Mouse (Mus musculus): ENCODE measurements around the gene Fignl2. TPM values are rescaled to one million over a fixed set of nuclear protein-coding genes. Genes with fewer than 3 reads are reported as not detected.

Gene Fignl2
- polyA plus RNA-seq, 1 experiment from 2014 or later: 1.7 TPM

DNA sequence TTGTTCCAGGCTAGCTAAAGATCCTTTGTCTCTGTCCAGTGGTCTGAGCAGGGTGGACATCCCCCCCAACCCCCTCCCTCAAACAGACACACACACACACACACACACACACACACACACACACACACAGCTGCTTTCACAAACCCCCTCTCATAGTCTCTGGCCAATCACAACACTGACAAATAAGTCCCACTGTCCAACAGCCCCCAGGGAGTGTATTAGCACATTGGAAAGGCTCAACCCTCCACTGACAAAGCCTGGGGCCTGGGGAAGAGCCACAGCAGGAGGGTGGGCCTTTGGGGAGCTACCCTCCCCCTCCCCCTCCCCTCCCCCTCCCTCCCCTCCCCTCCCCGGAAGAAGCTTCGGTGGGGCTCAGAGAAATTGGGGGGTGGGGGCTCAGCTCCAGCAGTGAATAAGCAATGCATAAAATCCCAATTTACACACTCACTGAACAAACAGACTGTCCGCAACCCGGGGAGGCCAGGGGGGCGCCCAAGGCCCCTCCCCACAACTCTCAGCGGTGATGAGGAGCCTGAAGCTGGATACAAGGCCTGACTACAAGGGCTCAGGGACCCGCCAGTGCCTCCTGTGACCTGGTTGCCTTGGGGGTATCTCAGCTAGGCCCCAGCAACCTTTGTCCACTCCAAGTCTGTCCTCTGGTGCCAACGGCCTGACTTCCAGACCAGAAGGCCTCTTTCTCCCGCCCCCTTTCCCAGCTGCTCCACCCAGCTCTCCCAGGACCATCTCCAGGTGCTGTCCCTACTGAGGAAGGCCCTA, 11.3 kb downstream of the Fignl2 start:
- peak; percentile 66 for ATAC-seq (ENCODE audit: insufficient read depth, low FRiP score, low TSS enrichment)
- Histone ChIP-seq H3K4me3 (ENCODE audit: low read depth, low read length) (no peak overlapping the region), H3K4me1 (ENCODE audit: control insufficient read depth, insufficient read depth, low read length) (peaks cover 77% of the 10 kb centered on the region), H3K9ac (ENCODE audit: low read length) (peak overlapping the region; percentile 38), H3K36me3 (ENCODE audit: control insufficient read depth, insufficient read depth, low read length) (no peaks in the 10 kb centered on the region), H3K4me2 (ENCODE audit: low read depth) (peak overlapping the region; percentile 20), H3K27ac (ENCODE audit: low read depth, low read length) (peak overlapping the region; percentile 85), H3K27me3 (ENCODE audit: control insufficient read depth, insufficient read depth, low read length) (no peaks in the 10 kb centered on the region), H3K9me3 (ENCODE audit: control insufficient read depth, low read length) (no peaks in the 10 kb centered on the region)
- WGBS: 12% methylated on average over 7 of the region's 9 CpGs
- DNase-seq (ENCODE audit: low spot score): peak; percentile 60

GRCm38 (mm10) chr15:101066364-101066847, 12.0 kb downstream of the Fignl2 start:
- no peak overlapping the region for H3K4me2 ChIP-seq (ENCODE audit: low read depth)
- 4% methylated on average over 6 of the region's 6 CpGs for WGBS
- H3K9ac ChIP-seq (ENCODE audit: low read length): peak overlapping the region; percentile 35; the same call in 1 of the 2 replicates
- peak overlapping the region; percentile 85 for H3K27ac ChIP-seq (ENCODE audit: low read depth, low read length)
- no peaks in the 10 kb centered on the region for H3K9me3 ChIP-seq (ENCODE audit: control insufficient read depth, low read length)
- no peak overlapping the region for H3K4me3 ChIP-seq (ENCODE audit: low read depth, low read length)
- H3K36me3 ChIP-seq (ENCODE audit: control insufficient read depth, insufficient read depth, low read length): no peaks in the 10 kb centered on the region
- peaks cover 71% of the 10 kb centered on the region for H3K4me1 ChIP-seq (ENCODE audit: control insufficient read depth, insufficient read depth, low read length)
- ATAC-seq (ENCODE audit: insufficient read depth, low FRiP score, low TSS enrichment) (peak; percentile 74), DNase-seq (ENCODE audit: low spot score) (peak; percentile 71)
- H3K27me3 ChIP-seq (ENCODE audit: control insufficient read depth, insufficient read depth, low read length): no peaks in the 10 kb centered on the region

DNA sequence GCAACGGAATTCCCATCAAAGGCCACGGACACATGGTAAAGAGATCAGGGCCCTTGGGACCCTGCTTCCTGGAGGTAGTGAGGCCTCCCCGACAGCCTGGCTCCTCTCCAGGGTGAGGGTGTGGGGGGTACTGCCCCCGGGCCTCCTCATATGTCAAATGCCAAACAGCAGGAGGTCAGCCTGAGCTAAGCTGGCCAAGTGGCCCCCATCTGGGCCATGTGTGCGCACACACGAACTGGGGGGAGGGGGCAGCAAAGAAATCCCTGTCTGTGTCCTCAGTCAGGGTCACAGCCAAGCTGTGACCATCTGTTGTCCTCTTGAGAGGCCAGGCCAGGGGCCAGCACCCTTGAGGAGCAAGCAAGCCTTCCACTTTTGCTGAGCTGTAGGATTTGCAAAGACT, 13.3 kb downstream of the Fignl2 start:
- Histone ChIP-seq H3K4me1 (ENCODE audit: control insufficient read depth, insufficient read depth, low read length) (peaks cover 63% of the 10 kb centered on the region), H3K36me3 (ENCODE audit: control insufficient read depth, insufficient read depth, low read length) (no peaks in the 10 kb centered on the region), H3K4me3 (ENCODE audit: low read depth, low read length) (no peak overlapping the region), H3K27me3 (ENCODE audit: control insufficient read depth, insufficient read depth, low read length) (no peaks in the 10 kb centered on the region), H3K9ac (ENCODE audit: low read length) (0 out of 2 replicates have a peak overlapping the region, but pooled peaks have one; percentile 0), H3K27ac (ENCODE audit: low read depth, low read length) (peak overlapping the region; percentile 65), H3K9me3 (ENCODE audit: control insufficient read depth, low read length) (no peaks in the 10 kb centered on the region), H3K4me2 (ENCODE audit: low read depth) (peak overlapping the region; percentile 16)
- 7% methylated on average over 6 of the region's 6 CpGs for WGBS
- ATAC-seq (ENCODE audit: insufficient read depth, low FRiP score, low TSS enrichment): no peak
- peak; percentile 31 for DNase-seq (ENCODE audit: low spot score)

GRCm38 (mm10) chr15:101060280-101060852, 18.0 kb downstream of the Fignl2 start:
- no peak overlapping the region for H3K4me2 ChIP-seq (ENCODE audit: low read depth)
- DNase-seq (ENCODE audit: low spot score): no peak
- H3K4me3 ChIP-seq (ENCODE audit: low read depth, low read length): no peak overlapping the region
- peaks cover 23% of the 10 kb centered on the region for H3K4me1 ChIP-seq (ENCODE audit: control insufficient read depth, insufficient read depth, low read length)
- H3K27me3 ChIP-seq (ENCODE audit: control insufficient read depth, insufficient read depth, low read length): no peaks in the 10 kb centered on the region
- H3K9me3 ChIP-seq (ENCODE audit: control insufficient read depth, low read length): no peaks in the 10 kb centered on the region
- no peak for ATAC-seq (ENCODE audit: insufficient read depth, low FRiP score, low TSS enrichment)
- no peaks in the 10 kb centered on the region for H3K36me3 ChIP-seq (ENCODE audit: control insufficient read depth, insufficient read depth, low read length)
- WGBS: 49% methylated on average over 11 of the region's 11 CpGs
- peak overlapping the region; percentile 64; the same call in 1 of the 2 replicates for H3K27ac ChIP-seq (ENCODE audit: low read depth, low read length)
- peak overlapping the region; percentile 41 for H3K9ac ChIP-seq (ENCODE audit: low read length)

DNA sequence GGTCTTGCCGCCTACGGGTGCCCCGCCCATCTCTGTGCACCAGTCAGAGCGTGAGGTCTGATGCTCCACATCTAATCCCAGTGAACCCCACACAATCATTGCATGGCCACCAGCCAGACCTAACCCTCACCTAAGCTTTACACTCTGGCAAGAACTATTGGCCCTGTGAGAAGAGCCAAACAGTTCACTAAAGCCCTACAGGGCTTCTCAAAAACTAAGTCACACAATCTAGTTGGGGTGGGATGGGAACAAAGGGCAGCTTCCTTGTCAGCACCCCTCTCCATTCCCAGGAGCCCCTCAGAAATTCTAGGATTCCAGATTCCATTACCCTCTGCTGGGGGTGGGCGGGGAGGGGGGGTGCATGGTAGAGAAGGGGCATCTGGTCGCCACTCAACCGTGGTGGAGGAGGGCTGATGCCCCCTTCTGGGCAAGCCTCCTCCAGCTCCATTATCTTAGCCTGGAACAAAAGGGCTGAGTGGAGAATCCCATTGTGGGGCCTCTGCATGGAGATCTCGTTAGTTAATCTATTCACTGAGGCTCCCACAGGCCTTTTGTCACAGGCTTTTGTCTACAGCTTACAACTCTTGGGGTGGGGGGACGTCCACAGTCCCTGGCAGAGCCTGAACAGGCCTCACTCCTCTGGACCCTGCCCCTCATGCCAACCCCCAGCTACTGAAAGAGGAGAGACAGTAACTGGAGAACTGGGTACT, 18.6 kb downstream of the Fignl2 start:
- peak; percentile 35; the same call in 1 of the 2 replicates for ATAC-seq (ENCODE audit: insufficient read depth, low FRiP score, low TSS enrichment)

DNA sequence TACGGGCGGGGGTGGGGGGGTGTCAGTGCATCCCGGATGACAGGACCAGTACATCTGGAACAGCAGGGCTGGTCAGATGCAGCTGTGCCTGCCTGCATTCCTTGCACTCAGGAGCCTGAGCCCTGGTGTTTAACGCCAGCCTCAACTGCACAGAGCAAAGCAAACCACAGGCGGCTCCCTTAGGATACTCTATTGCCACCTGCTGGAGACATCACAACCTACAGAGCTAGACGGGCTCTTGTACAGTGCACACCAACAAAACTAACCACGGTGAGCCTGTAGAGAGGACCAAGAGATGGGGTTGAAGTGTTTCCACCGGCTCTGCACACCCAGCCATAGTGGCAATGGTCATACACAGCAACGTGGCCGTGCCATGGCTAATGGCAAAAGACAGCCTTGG, 22.1 kb downstream of the Fignl2 start:
- peak; percentile 63; the same call in 1 of the 2 replicates for ATAC-seq (ENCODE audit: insufficient read depth, low FRiP score, low TSS enrichment)
- H3K36me3 ChIP-seq (ENCODE audit: control insufficient read depth, insufficient read depth, low read length): no peaks in the 10 kb centered on the region

More for the DNA sequence above, 18.6 kb downstream of the Fignl2 start:
- Histone ChIP-seq H3K4me2 (ENCODE audit: low read depth) (no peak overlapping the region), H3K27ac (ENCODE audit: low read depth, low read length) (peak overlapping the region; percentile 64; the same call in 1 of the 2 replicates), H3K4me3 (ENCODE audit: low read depth, low read length) (no peak overlapping the region), H3K4me1 (ENCODE audit: control insufficient read depth, insufficient read depth, low read length) (peaks cover 17% of the 10 kb centered on the region), H3K9ac (ENCODE audit: low read length) (peak overlapping the region; percentile 41), H3K36me3 (ENCODE audit: control insufficient read depth, insufficient read depth, low read length) (no peaks in the 10 kb centered on the region), H3K9me3 (ENCODE audit: control insufficient read depth, low read length) (no peaks in the 10 kb centered on the region), H3K27me3 (ENCODE audit: control insufficient read depth, insufficient read depth, low read length) (no peaks in the 10 kb centered on the region; the same call in 1 of the 2 replicates)
- 38% methylated on average over 9 of the region's 9 CpGs for WGBS
- DNase-seq (ENCODE audit: low spot score): peak; percentile 41

DNA sequence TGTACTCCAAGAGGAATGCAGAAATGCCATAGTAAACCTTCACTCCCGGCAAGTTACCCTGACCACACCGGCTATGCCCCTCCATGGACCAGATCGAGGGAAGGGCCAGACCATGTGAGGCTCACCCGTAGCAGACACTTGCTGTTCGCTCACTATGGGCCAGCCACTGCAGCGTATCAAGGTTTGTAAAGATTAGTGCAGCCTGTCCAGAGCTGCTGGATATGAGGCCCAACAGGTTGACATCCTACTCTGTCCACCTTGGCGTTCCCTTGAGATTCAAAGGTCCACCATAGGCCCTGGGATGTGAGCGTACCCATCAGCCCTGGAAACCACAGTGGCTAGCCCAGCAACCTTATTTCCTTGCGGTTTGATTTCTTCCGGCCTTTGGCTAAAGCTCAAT, 23.8 kb downstream of the Fignl2 start:
- Histone ChIP-seq H3K36me3 (ENCODE audit: control insufficient read depth, insufficient read depth, low read length) (no peaks in the 10 kb centered on the region), H3K27me3 (ENCODE audit: control insufficient read depth, insufficient read depth, low read length) (peaks cover 14% of the 10 kb centered on the region), H3K9ac (ENCODE audit: low read length) (no peak overlapping the region), H3K4me2 (ENCODE audit: low read depth) (no peak overlapping the region), H3K9me3 (ENCODE audit: control insufficient read depth, low read length) (no peaks in the 10 kb centered on the region), H3K27ac (ENCODE audit: low read depth, low read length) (no peak overlapping the region), H3K4me1 (ENCODE audit: control insufficient read depth, insufficient read depth, low read length) (peaks cover 19% of the 10 kb centered on the region), H3K4me3 (ENCODE audit: low read depth, low read length) (no peak overlapping the region)
- DNase-seq (ENCODE audit: low spot score) (no peak), ATAC-seq (ENCODE audit: insufficient read depth, low FRiP score, low TSS enrichment) (no peak)
- WGBS: 69% methylated on average over 10 of the region's 10 CpGs

More for the DNA sequence above, 22.1 kb downstream of the Fignl2 start:
- H3K4me2 ChIP-seq (ENCODE audit: low read depth): no peak overlapping the region
- H3K27me3 ChIP-seq (ENCODE audit: control insufficient read depth, insufficient read depth, low read length): peaks cover 14% of the 10 kb centered on the region
- DNase-seq (ENCODE audit: low spot score): peak; percentile 61
- no peak overlapping the region for H3K9ac ChIP-seq (ENCODE audit: low read length)
- no peaks in the 10 kb centered on the region for H3K9me3 ChIP-seq (ENCODE audit: control insufficient read depth, low read length)
- no peak overlapping the region for H3K27ac ChIP-seq (ENCODE audit: low read depth, low read length)
- WGBS: 42% methylated on average over 10 of the region's 10 CpGs
- H3K4me3 ChIP-seq (ENCODE audit: low read depth, low read length): no peak overlapping the region
- H3K4me1 ChIP-seq (ENCODE audit: control insufficient read depth, insufficient read depth, low read length): peaks cover 28% of the 10 kb centered on the region

- peaks cover 14% of the 10 kb centered on the region for H3K27me3 ChIP-seq (ENCODE audit: control insufficient read depth, insufficient read depth, low read length)
- 8% methylated on average over 61 of the region's 65 CpGs for WGBS
- H3K27ac ChIP-seq (ENCODE audit: low read depth, low read length): no peak overlapping the region; the same call in 1 of the 2 replicates
Measured at GRCm38 (mm10) chr15:101053832-101054459, 24.4 kb downstream of the Fignl2 start.

More at GRCm38 (mm10) chr15:101053832-101054459, 24.4 kb downstream of the Fignl2 start:
- Histone ChIP-seq H3K4me2 (ENCODE audit: low read depth) (peak overlapping the region; percentile 50), H3K4me1 (ENCODE audit: control insufficient read depth, insufficient read depth, low read length) (peaks cover 16% of the 10 kb centered on the region), H3K4me3 (ENCODE audit: low read depth, low read length) (peak overlapping the region; percentile 27), H3K9me3 (ENCODE audit: control insufficient read depth, low read length) (no peaks in the 10 kb centered on the region), H3K9ac (ENCODE audit: low read length) (peak overlapping the region; percentile 41), H3K36me3 (ENCODE audit: control insufficient read depth, insufficient read depth, low read length) (no peaks in the 10 kb centered on the region)
- DNase-seq (ENCODE audit: low spot score) (peak; percentile 33), ATAC-seq (ENCODE audit: insufficient read depth, low FRiP score, low TSS enrichment) (no peak)

Measured in neural tube, embryonic 11.5 days (tissue).